Mouse (Mus musculus) E14TG2a.4 (cell line): ENCODE data around the gene Cdk18.

ENCODE experiments used
- CTCF ChIP-seq: conservative IDR thresholded peaks from 2 replicates; pipeline ENCODE4 v1.5.1; 2014; ENCODE audit warnings: low read length
- NANOG ChIP-seq: IDR thresholded peaks from 2 replicates; pipeline ENCODE4 v1.6.1; 2014; ENCODE audit warnings: borderline replicate concordance, low read length, mixed read lengths
- POU5F1 ChIP-seq: IDR thresholded peaks from 2 replicates; pipeline ENCODE4 v1.6.1; 2014; ENCODE audit warnings: low read length, borderline replicate concordance

GRCm38 (mm10) chr1:132065475-132066172 lies 73.9 kb downstream of the Cdk18 start:
- no peak for TF ChIP-seq CTCF
- no peak for TF ChIP-seq POU5F1
- no peak for TF ChIP-seq NANOG
